Mouse (Mus musculus) embryonic facial prominence, embryonic 14.5 days (tissue): ENCODE data around the gene Kcnh1. TPM values are rescaled to one million over a fixed set of nuclear protein-coding genes. Genes with fewer than 3 reads are reported as not detected.

Source experiments
- ATAC-seq: fragments of 200-750 bp; cut with Nextera tagmentation; 2 replicates; pipeline ENCODE4 v1.8.0; 2017; ENCODE audit warnings: low read depth, moderate number of reproducible peaks, moderate TSS enrichment
- DNase-seq: peaks from one replicate; pipeline ENCODE4 v3.0.0-alpha.2; 2015; ENCODE audit warnings: low spot score
- H3K27ac ChIP-seq: fragments of 300-500 bp; sonication (generic); replicated peaks from 2 replicates; pipeline ENCODE4 v1.5.1; 2014; ENCODE audit warnings: low read depth, mild to moderate bottlenecking, low read length, moderate library complexity
- H3K27me3 ChIP-seq: fragments of 300-500 bp; sonication (generic); replicated peaks from 2 replicates; pipeline ENCODE4 v1.6.1; 2014; ENCODE audit warnings: low read length; ENCODE audit not compliant: control insufficient read depth, insufficient read depth
- H3K36me3 ChIP-seq: fragments of 300-500 bp; sonication (generic); 2 replicates; pipeline ENCODE4 v1.6.1; 2014; ENCODE audit warnings: low read length, mixed read lengths; ENCODE audit not compliant: control insufficient read depth, insufficient read depth
- H3K4me1 ChIP-seq: fragments of 300-500 bp; sonication (generic); 2 replicates; pipeline ENCODE4 v1.6.1; 2014; ENCODE audit warnings: antibody characterized with exemption, low read length; ENCODE audit not compliant: control insufficient read depth, insufficient read depth
- H3K4me2 ChIP-seq: fragments of 300-500 bp; sonication (generic); 2 replicates; pipeline ENCODE4 v1.6.1; 2014; ENCODE audit warnings: low read depth, mild to moderate bottlenecking, low read length, moderate library complexity, mixed read lengths
- H3K4me3 ChIP-seq: fragments of 300-500 bp; sonication (generic); 2 replicates; pipeline ENCODE4 v1.5.1; 2014; ENCODE audit warnings: low read depth, mild to moderate bottlenecking, low read length
- H3K9ac ChIP-seq: fragments of 300-500 bp; sonication (generic); 2 replicates; pipeline ENCODE4 v1.6.1; 2014; ENCODE audit warnings: low read depth, mild to moderate bottlenecking, low read length, moderate library complexity, mixed read lengths
- H3K9me3 ChIP-seq: fragments of 300-500 bp; sonication (generic); 2 replicates; pipeline ENCODE4 v1.6.1; 2016; ENCODE audit warnings: low read length; ENCODE audit not compliant: control insufficient read depth
- WGBS: fragments of 180-500 bp; shearing (Covaris S2); extraction: QIAGEN DNeasy Blood & Tissue Kit; methylation state at CpG from one replicate; pipeline ENCODE4 v1.1.7; 2014; 5-methylcytosine and 5-hydroxymethylcytosine counted together
- polyA plus RNA-seq: library from polyadenylated mRNA; unstranded; fragments of >200 nt; fragmentation: Nextera tagmentation; extraction: Ambion mirVana; gene quantifications from 2 replicates; pipeline ENCODE4 v1.2.1, GENCODE M21; 2014

Gene Kcnh1
- polyA plus RNA-seq, 1 experiment from 2014 or later, result 0.89 TPM

- DNase-seq (no peak), ATAC-seq (no peak)
- Histone ChIP-seq H3K27me3 (no peaks in the 10 kb centered on the region), H3K27ac (no peak overlapping the region), H3K4me2 (no peak overlapping the region), H3K9ac (no peak overlapping the region), H3K36me3 (no peaks in the 10 kb centered on the region), H3K4me3 (no peak overlapping the region), H3K4me1 (no peaks in the 10 kb centered on the region), H3K9me3 (no peaks in the 10 kb centered on the region)
- 70% methylated on average over 5 of the region's 5 CpGs for WGBS
These were observed 107.0 kb downstream of the Kcnh1 start for GRCm38 (mm10) chr1:192297481-192298128.

GRCm38 (mm10) chr1:192300417-192300816 lies 109.8 kb downstream of the Kcnh1 start:
- no peak overlapping the region for H3K4me3 ChIP-seq
- H3K9ac ChIP-seq, result no peak overlapping the region
- H3K27ac ChIP-seq, result no peak overlapping the region
- no peak for DNase-seq
- H3K36me3 ChIP-seq, result no peaks in the 10 kb centered on the region
- no peak overlapping the region for H3K4me2 ChIP-seq
- H3K4me1 ChIP-seq, result no peaks in the 10 kb centered on the region
- no peak for ATAC-seq
- H3K9me3 ChIP-seq, result no peaks in the 10 kb centered on the region
- H3K27me3 ChIP-seq, result no peaks in the 10 kb centered on the region
- 69% methylated on average over 7 of the region's 7 CpGs for WGBS

DNA sequence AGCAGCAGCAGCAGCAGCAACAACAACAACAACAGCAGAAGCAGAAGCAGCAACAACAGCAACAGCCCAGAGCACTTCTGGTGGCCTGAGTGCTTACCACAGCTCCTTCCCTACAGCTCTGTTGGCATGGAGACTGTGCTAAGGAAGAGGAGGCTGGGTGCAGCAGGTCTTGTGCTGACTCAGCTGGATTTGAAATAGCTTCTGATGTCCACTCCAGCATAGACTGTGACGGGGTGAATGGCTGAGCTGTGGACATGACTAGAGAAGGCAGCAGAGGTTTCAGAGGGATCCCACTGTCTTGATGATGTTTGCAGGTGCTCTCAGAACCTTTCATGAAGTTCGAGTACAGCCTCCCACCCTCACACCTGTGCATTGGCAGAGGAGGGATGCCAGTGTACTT lies 113.0 kb downstream of the Kcnh1 start:
- Histone ChIP-seq H3K4me2 (no peak overlapping the region), H3K27ac (no peak overlapping the region), H3K4me1 (no peaks in the 10 kb centered on the region), H3K9me3 (no peaks in the 10 kb centered on the region), H3K36me3 (no peaks in the 10 kb centered on the region), H3K4me3 (no peak overlapping the region), H3K9ac (no peak overlapping the region), H3K27me3 (no peaks in the 10 kb centered on the region)
- ATAC-seq, result no peak
- DNase-seq, result no peak
- 59% methylated on average over 2 of the region's 2 CpGs for WGBS

GRCm38 (mm10) chr1:192305155-192305554 lies 114.6 kb downstream of the Kcnh1 start:
- DNase-seq (no peak), ATAC-seq (no peak)
- no peaks in the 10 kb centered on the region for H3K4me1 ChIP-seq
- H3K27me3 ChIP-seq, result no peaks in the 10 kb centered on the region
- H3K4me3 ChIP-seq, result no peak overlapping the region
- H3K4me2 ChIP-seq, result no peak overlapping the region
- H3K9me3 ChIP-seq, result no peaks in the 10 kb centered on the region
- H3K27ac ChIP-seq, result no peak overlapping the region
- H3K9ac ChIP-seq, result no peak overlapping the region
- WGBS, result 81% methylated on average over 1 of the region's 1 CpGs
- no peaks in the 10 kb centered on the region for H3K36me3 ChIP-seq

DNA sequence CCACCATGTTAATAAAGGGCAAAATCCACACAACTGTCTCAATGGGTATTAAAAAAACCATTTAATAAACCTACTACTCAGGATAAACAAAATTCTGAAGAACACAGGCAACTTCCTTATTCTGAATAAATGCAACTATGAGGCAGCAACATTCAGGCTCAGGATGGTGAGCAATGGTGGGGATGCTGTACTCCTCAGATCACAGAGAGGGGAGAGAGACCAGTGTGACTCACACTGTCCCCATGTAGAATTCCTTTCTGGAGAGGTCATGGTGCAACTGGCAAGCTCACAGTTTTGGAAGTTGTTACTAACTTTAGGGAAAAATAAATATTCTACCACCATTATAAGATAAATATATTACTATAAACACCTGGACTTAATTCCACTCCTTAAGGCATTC lies 116.5 kb downstream of the Kcnh1 start:
- Histone ChIP-seq H3K9me3 (no peaks in the 10 kb centered on the region), H3K4me2 (no peak overlapping the region), H3K9ac (no peak overlapping the region), H3K27me3 (no peaks in the 10 kb centered on the region), H3K36me3 (no peaks in the 10 kb centered on the region), H3K4me1 (no peaks in the 10 kb centered on the region), H3K4me3 (no peak overlapping the region), H3K27ac (no peak overlapping the region)
- ATAC-seq (no peak), DNase-seq (no peak)

DNA sequence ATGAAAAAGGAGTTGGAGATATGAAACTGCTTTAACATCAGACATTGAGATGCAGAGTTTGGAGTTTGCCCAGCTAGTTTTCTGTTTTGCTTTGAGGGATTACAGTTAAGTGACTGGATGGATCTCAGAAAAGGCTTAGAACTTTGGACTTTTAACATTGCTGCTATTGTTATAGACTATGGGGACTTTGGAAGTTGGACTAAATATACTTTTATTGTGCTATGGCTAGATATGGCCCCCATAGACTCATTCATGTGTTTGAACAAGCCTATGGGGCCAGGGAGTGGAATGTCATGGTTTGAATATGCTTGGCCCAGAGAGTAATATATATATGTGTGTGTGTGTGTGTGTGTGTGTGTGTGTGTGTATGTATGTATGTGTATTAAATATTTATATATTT lies 120.7 kb downstream of the Kcnh1 start:
- no peaks in the 10 kb centered on the region for H3K36me3 ChIP-seq
- DNase-seq, result no peak
- no peak for ATAC-seq
- H3K4me1 ChIP-seq, result no peaks in the 10 kb centered on the region
- H3K27me3 ChIP-seq, result no peaks in the 10 kb centered on the region
- no peak overlapping the region for H3K27ac ChIP-seq
- H3K9me3 ChIP-seq, result no peaks in the 10 kb centered on the region
- no peak overlapping the region for H3K9ac ChIP-seq
- no peak overlapping the region for H3K4me3 ChIP-seq
- no peak overlapping the region for H3K4me2 ChIP-seq

DNA sequence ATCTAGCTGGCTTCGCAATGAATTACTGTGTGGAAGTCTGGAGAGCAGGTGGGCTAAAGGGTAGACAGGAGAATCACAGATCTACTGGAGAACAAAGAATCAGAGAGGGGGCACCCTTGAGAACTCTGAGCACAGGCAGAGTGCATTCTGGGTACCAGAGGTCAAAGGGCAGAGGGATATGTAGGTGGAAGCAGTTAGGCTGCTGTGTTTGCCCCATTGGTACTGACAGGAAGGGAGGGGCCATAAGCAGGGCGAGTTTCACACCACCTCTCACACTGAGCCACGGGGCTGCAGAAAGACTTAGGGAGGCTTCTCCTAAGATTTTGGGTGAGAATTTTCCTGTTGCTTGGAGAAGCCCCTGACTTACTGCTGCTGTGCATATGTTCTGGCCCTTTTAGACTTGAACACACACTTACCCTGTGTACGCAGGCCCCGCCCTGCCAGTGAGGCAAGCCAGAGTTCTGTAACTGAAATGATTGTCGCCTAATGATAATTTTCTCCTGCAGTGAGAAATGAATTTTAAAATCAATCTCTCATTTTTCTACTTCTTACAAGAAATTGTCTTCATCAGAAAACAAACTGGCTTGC lies 121.4 kb downstream of the Kcnh1 start:
- no peak for ATAC-seq

DNA sequence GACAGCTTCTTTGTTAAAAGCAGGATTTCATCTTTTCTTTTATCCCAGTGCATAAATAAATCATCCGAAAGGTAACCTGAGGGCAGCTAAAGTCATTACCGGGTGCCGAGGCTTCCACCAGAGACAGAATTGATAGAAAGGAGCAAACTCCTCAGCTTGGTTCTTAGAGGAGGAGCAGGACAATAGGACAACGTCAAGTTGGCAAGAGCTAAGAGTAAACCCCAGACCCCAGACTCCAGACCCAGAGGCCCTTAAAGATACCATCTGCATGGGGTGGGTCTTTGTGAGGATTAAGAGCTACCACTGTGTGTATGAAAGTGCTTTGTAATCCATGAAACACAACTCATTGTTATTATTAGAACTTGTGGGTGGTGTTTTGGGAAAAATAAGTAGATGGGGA lies 121.9 kb downstream of the Kcnh1 start:
- Histone ChIP-seq H3K4me2 (no peak overlapping the region), H3K4me3 (no peak overlapping the region), H3K27me3 (no peaks in the 10 kb centered on the region), H3K36me3 (no peaks in the 10 kb centered on the region), H3K9ac (no peak overlapping the region), H3K4me1 (no peaks in the 10 kb centered on the region), H3K27ac (no peak overlapping the region), H3K9me3 (no peaks in the 10 kb centered on the region)
- 50% methylated on average over 4 of the region's 4 CpGs for WGBS
- DNase-seq, result no peak
- ATAC-seq, result no peak

More for the DNA sequence above, 121.4 kb downstream of the Kcnh1 start:
- no peak for DNase-seq
- WGBS, result 62% methylated on average over 6 of the region's 6 CpGs
- Histone ChIP-seq H3K4me1 (no peaks in the 10 kb centered on the region), H3K36me3 (no peaks in the 10 kb centered on the region), H3K4me3 (no peak overlapping the region), H3K9ac (no peak overlapping the region), H3K27ac (no peak overlapping the region), H3K27me3 (no peaks in the 10 kb centered on the region), H3K9me3 (no peaks in the 10 kb centered on the region), H3K4me2 (no peak overlapping the region)

GRCm38 (mm10) chr1:192312998-192313397 lies 122.4 kb downstream of the Kcnh1 start:
- Histone ChIP-seq H3K36me3 (no peaks in the 10 kb centered on the region), H3K4me3 (no peak overlapping the region), H3K4me1 (no peaks in the 10 kb centered on the region), H3K27me3 (no peaks in the 10 kb centered on the region), H3K4me2 (no peak overlapping the region), H3K9me3 (no peaks in the 10 kb centered on the region), H3K27ac (no peak overlapping the region), H3K9ac (no peak overlapping the region)
- ATAC-seq, result no peak
- WGBS, result 54% methylated on average over 4 of the region's 4 CpGs
- no peak for DNase-seq
